Mouse (Mus musculus): Measurements from ENCODE around the gene Dscam.

The Dscam gene

GRCm38 (mm10) chr16:96767985-96768384 lies 402.6 kb downstream of the Dscam start:
- no peak for DNase-seq (ENCODE audit: low read depth, low spot score)

GRCm38 (mm10) chr16:96767508-96767907 lies 403.0 kb downstream of the Dscam start:
- DNase-seq (ENCODE audit: low read depth, low spot score) = no peak

- no peak for DNase-seq (ENCODE audit: low read depth, low spot score)
Observed at GRCm38 (mm10) chr16:96761225-96761624, 409.3 kb downstream of the Dscam start.

GRCm38 (mm10) chr16:96759081-96759603 lies 411.4 kb downstream of the Dscam start:
- DNase-seq (ENCODE audit: low read depth, low spot score) = no peak

GRCm38 (mm10) chr16:96758381-96758780 lies 412.2 kb downstream of the Dscam start:
- DNase-seq (ENCODE audit: low read depth, low spot score) = no peak

GRCm38 (mm10) chr16:96757588-96758313 lies 412.8 kb downstream of the Dscam start:
- no peak for DNase-seq (ENCODE audit: low read depth, low spot score)

GRCm38 (mm10) chr16:96756994-96757393 lies 413.6 kb downstream of the Dscam start:
- DNase-seq (ENCODE audit: low read depth, low spot score) = no peak

GRCm38 (mm10) chr16:96754971-96755504 lies 415.5 kb downstream of the Dscam start:
- DNase-seq (ENCODE audit: low read depth, low spot score) = no peak

- no peak for DNase-seq (ENCODE audit: low read depth, low spot score)
Observed at GRCm38 (mm10) chr16:96754381-96754780, 416.2 kb downstream of the Dscam start.

- no peak for DNase-seq (ENCODE audit: low read depth, low spot score)
Observed at GRCm38 (mm10) chr16:96753781-96754173, 416.8 kb downstream of the Dscam start.

- no peak for DNase-seq (ENCODE audit: low read depth, low spot score)
Observed at GRCm38 (mm10) chr16:96753164-96753780, 417.3 kb downstream of the Dscam start.

GRCm38 (mm10) chr16:96742475-96743255 lies 427.9 kb downstream of the Dscam start:
- no peak for DNase-seq (ENCODE audit: low read depth, low spot score)

GRCm38 (mm10) chr16:96741336-96741735 lies 429.2 kb downstream of the Dscam start:
- no peak for DNase-seq (ENCODE audit: low read depth, low spot score)

- no peak for DNase-seq (ENCODE audit: low read depth, low spot score)
Observed at GRCm38 (mm10) chr16:96740073-96741055, 430.2 kb downstream of the Dscam start.

GRCm38 (mm10) chr16:96736501-96736900 lies 434.1 kb downstream of the Dscam start:
- DNase-seq (ENCODE audit: low read depth, low spot score) = no peak

- no peak for DNase-seq (ENCODE audit: low read depth, low spot score)
Observed at GRCm38 (mm10) chr16:96730881-96731280, 439.7 kb downstream of the Dscam start.

GRCm38 (mm10) chr16:96727836-96728774 lies 442.4 kb downstream of the Dscam start:
- DNase-seq (ENCODE audit: low read depth, low spot score) = no peak

- no peak for DNase-seq (ENCODE audit: low read depth, low spot score)
Observed at GRCm38 (mm10) chr16:96725071-96725724, 445.4 kb downstream of the Dscam start.

GRCm38 (mm10) chr16:96724591-96724990 lies 446.0 kb downstream of the Dscam start:
- DNase-seq (ENCODE audit: low read depth, low spot score) = no peak

All from 3T3-L1 (cell line).